Mouse (Mus musculus) embryonic facial prominence, embryonic 10.5 days (tissue): ENCODE results near the gene Baat. TPM values are rescaled to one million over a fixed set of nuclear protein-coding genes. Genes with fewer than 3 reads are reported as not detected.
A peak's percentile ranks its signal among the peaks of the same experiment; 100 is the strongest.

Experiments used
- DNase-seq: peaks from one replicate; pipeline ENCODE4 v3.0.0-alpha.2; 2017; ENCODE audit warnings: low spot score
- H3K27ac ChIP-seq: fragments of 300-500 bp; sonication (generic); replicated peaks from 2 replicates; pipeline ENCODE4 v1.5.1; 2016; ENCODE audit warnings: mild to moderate bottlenecking
- H3K27me3 ChIP-seq: fragments of 300-500 bp; sonication (generic); replicated peaks from 2 replicates; pipeline ENCODE4 v1.6.1; 2016; ENCODE audit warnings: low read depth, mild to moderate bottlenecking; ENCODE audit not compliant: poor library complexity, severe bottlenecking
- H3K36me3 ChIP-seq: fragments of 300-500 bp; sonication (generic); replicated peaks from 2 replicates; pipeline ENCODE4 v1.6.1; 2016; ENCODE audit warnings: mild to moderate bottlenecking, moderate library complexity
- H3K4me1 ChIP-seq: fragments of 300-500 bp; sonication (generic); 2 replicates; pipeline ENCODE4 v1.6.1; 2016
- H3K4me3 ChIP-seq: fragments of 300-500 bp; sonication (generic); 2 replicates; pipeline ENCODE4 v1.5.1; 2016; ENCODE audit warnings: mild to moderate bottlenecking, moderate library complexity
- H3K9me3 ChIP-seq: fragments of 300-500 bp; sonication (generic); 2 replicates; pipeline ENCODE4 v1.6.1; 2016; ENCODE audit warnings: mild to moderate bottlenecking
- WGBS: fragments of 180-500 bp; shearing (Covaris S2); methylation state at CpG from one replicate; pipeline ENCODE4 v1.1.7; 2016; 5-methylcytosine and 5-hydroxymethylcytosine counted together
- polyA plus RNA-seq: library from polyadenylated mRNA; unstranded; fragments of >200 nt; fragmentation: Nextera tagmentation; extraction: Ambion mirVana; gene quantifications from 2 replicates; pipeline ENCODE4 v1.2.1, GENCODE M21; 2016

The Baat gene
- polyA plus RNA-seq: 0.20 and 0.25 TPM in 2 replicates

GRCm38 (mm10) chr4:49506386-49506785, at the start of gene Baat:
Gene Baat, minus strand, starts transcription at chr4:49506557.
- H3K27ac ChIP-seq: no peak within 1 kb of the TSS
- DNase-seq: no peak
- H3K9me3 ChIP-seq: no peaks in the 10 kb centered on the region
- no peaks in the 10 kb centered on the region for H3K36me3 ChIP-seq
- 82% methylated on average over 3 of the region's 3 CpGs for WGBS
- H3K4me1 ChIP-seq: no peaks in the 10 kb centered on the region
- no peak within 1 kb of the TSS for H3K4me3 ChIP-seq
- H3K27me3 ChIP-seq: no peaks in the 10 kb centered on the region

- Histone ChIP-seq H3K27me3 (no peaks in the 10 kb centered on the region), H3K4me3 (no peak overlapping the region), H3K4me1 (no peaks in the 10 kb centered on the region), H3K36me3 (no peaks in the 10 kb centered on the region), H3K9me3 (no peaks in the 10 kb centered on the region), H3K27ac (no peak overlapping the region)
- DNase-seq: no peak
- 91% methylated on average over 5 of the region's 5 CpGs for WGBS
These were observed 47.0 kb upstream of the Baat start for GRCm38 (mm10) chr4:49553380-49553779.

GRCm38 (mm10) chr4:49549383-49549782, 43.0 kb upstream of the Baat start, which contains the start of gene Aldob:
Gene Aldob, minus strand, starts transcription at chr4:49549546.
- no peak for DNase-seq
- 73% methylated on average over 3 of the region's 3 CpGs for WGBS
- Histone ChIP-seq H3K4me1 (no peaks in the 10 kb centered on the region), H3K9me3 (no peaks in the 10 kb centered on the region), H3K27me3 (no peaks in the 10 kb centered on the region), H3K36me3 (no peaks in the 10 kb centered on the region), H3K4me3 (no peak within 1 kb of the TSS), H3K27ac (no peak within 1 kb of the TSS)

- 88% methylated on average over 7 of the region's 7 CpGs for WGBS
- H3K4me1 ChIP-seq: no peaks in the 10 kb centered on the region
- DNase-seq: no peak
- no peak overlapping the region for H3K27ac ChIP-seq
- H3K4me3 ChIP-seq: no peak overlapping the region
- H3K36me3 ChIP-seq: no peaks in the 10 kb centered on the region
- no peaks in the 10 kb centered on the region for H3K27me3 ChIP-seq
- H3K9me3 ChIP-seq: no peaks in the 10 kb centered on the region
These were observed 41.3 kb upstream of the Baat start for GRCm38 (mm10) chr4:49547544-49548219.

GRCm38 (mm10) chr4:49546873-49547543, 40.7 kb upstream of the Baat start:
- no peak overlapping the region for H3K27ac ChIP-seq
- H3K36me3 ChIP-seq: no peaks in the 10 kb centered on the region
- no peaks in the 10 kb centered on the region for H3K27me3 ChIP-seq
- WGBS: 78% methylated on average over 6 of the region's 6 CpGs
- no peaks in the 10 kb centered on the region for H3K4me1 ChIP-seq
- no peak overlapping the region for H3K4me3 ChIP-seq
- no peak for DNase-seq
- H3K9me3 ChIP-seq: no peaks in the 10 kb centered on the region

- Histone ChIP-seq H3K4me1 (no peaks in the 10 kb centered on the region), H3K27me3 (no peaks in the 10 kb centered on the region), H3K4me3 (no peak overlapping the region), H3K36me3 (no peaks in the 10 kb centered on the region), H3K9me3 (no peaks in the 10 kb centered on the region), H3K27ac (no peak overlapping the region)
- no peak for DNase-seq
- 83% methylated on average over 2 of the region's 2 CpGs for WGBS
These were observed 39.7 kb upstream of the Baat start for GRCm38 (mm10) chr4:49546026-49546425.

- Histone ChIP-seq H3K9me3 (no peaks in the 10 kb centered on the region), H3K36me3 (no peaks in the 10 kb centered on the region), H3K27ac (no peak overlapping the region), H3K4me1 (no peaks in the 10 kb centered on the region), H3K27me3 (no peaks in the 10 kb centered on the region), H3K4me3 (no peak overlapping the region)
- 77% methylated on average over 3 of the region's 3 CpGs for WGBS
- DNase-seq: no peak
These were observed 34.6 kb upstream of the Baat start for GRCm38 (mm10) chr4:49540966-49541365.

- no peak overlapping the region for H3K4me3 ChIP-seq
- H3K27me3 ChIP-seq: no peaks in the 10 kb centered on the region
- no peaks in the 10 kb centered on the region for H3K36me3 ChIP-seq
- H3K9me3 ChIP-seq: no peaks in the 10 kb centered on the region
- no peak overlapping the region for H3K27ac ChIP-seq
- no peak for DNase-seq
- 83% methylated on average over 6 of the region's 6 CpGs for WGBS
- H3K4me1 ChIP-seq: no peaks in the 10 kb centered on the region
These were observed 33.3 kb upstream of the Baat start for GRCm38 (mm10) chr4:49539665-49540064.

- no peaks in the 10 kb centered on the region for H3K9me3 ChIP-seq
- DNase-seq: no peak
- H3K27me3 ChIP-seq: no peaks in the 10 kb centered on the region
- WGBS: 81% methylated on average over 4 of the region's 4 CpGs
- H3K4me1 ChIP-seq: no peaks in the 10 kb centered on the region
- no peak overlapping the region for H3K4me3 ChIP-seq
- H3K36me3 ChIP-seq: peaks cover 14% of the 10 kb centered on the region
- H3K27ac ChIP-seq: no peak overlapping the region
These were observed 30.3 kb upstream of the Baat start for GRCm38 (mm10) chr4:49536671-49537070.

- DNase-seq: no peak
- no peak overlapping the region for H3K4me3 ChIP-seq
- no peak overlapping the region for H3K27ac ChIP-seq
- H3K36me3 ChIP-seq: peaks cover 22% of the 10 kb centered on the region
- no peaks in the 10 kb centered on the region for H3K9me3 ChIP-seq
- H3K4me1 ChIP-seq: no peaks in the 10 kb centered on the region
- 91% methylated on average over 4 of the region's 4 CpGs for WGBS
- no peaks in the 10 kb centered on the region for H3K27me3 ChIP-seq
These were observed 29.4 kb upstream of the Baat start for GRCm38 (mm10) chr4:49535675-49536294.

GRCm38 (mm10) chr4:49535036-49535435, 28.7 kb upstream of the Baat start:
- no peak for DNase-seq
- WGBS: 90% methylated on average over 3 of the region's 3 CpGs

GRCm38 (mm10) chr4:49522576-49522975, 16.2 kb upstream of the Baat start:
- no peak overlapping the region for H3K27ac ChIP-seq
- DNase-seq: no peak
- H3K4me1 ChIP-seq: peaks cover 17% of the 10 kb centered on the region
- H3K27me3 ChIP-seq: no peaks in the 10 kb centered on the region
- peaks cover 54% of the 10 kb centered on the region for H3K36me3 ChIP-seq
- no peaks in the 10 kb centered on the region for H3K9me3 ChIP-seq
- 88% methylated on average over 9 of the region's 9 CpGs for WGBS
- H3K4me3 ChIP-seq: peak overlapping the region; percentile 74; the same call in 1 of the 2 replicates

More at GRCm38 (mm10) chr4:49535036-49535435, 28.7 kb upstream of the Baat start:
- peaks cover 29% of the 10 kb centered on the region for H3K36me3 ChIP-seq
- H3K27ac ChIP-seq: no peak overlapping the region
- no peaks in the 10 kb centered on the region for H3K27me3 ChIP-seq
- no peaks in the 10 kb centered on the region for H3K4me1 ChIP-seq
- no peak overlapping the region for H3K4me3 ChIP-seq
- H3K9me3 ChIP-seq: peaks cover 5% of the 10 kb centered on the region

- no peak for DNase-seq
- Histone ChIP-seq H3K9me3 (no peaks in the 10 kb centered on the region), H3K4me1 (peaks cover 17% of the 10 kb centered on the region), H3K4me3 (peak overlapping the region; percentile 74), H3K36me3 (peaks cover 52% of the 10 kb centered on the region), H3K27me3 (no peaks in the 10 kb centered on the region), H3K27ac (peak overlapping the region; percentile 88)
- 2% methylated on average over 17 of the region's 17 CpGs for WGBS
These were observed 15.0 kb upstream of the Baat start for GRCm38 (mm10) chr4:49521346-49521745.
